8 mouse cellular contexts compared by ENCODE assay signal in the genomic region with DNA sequence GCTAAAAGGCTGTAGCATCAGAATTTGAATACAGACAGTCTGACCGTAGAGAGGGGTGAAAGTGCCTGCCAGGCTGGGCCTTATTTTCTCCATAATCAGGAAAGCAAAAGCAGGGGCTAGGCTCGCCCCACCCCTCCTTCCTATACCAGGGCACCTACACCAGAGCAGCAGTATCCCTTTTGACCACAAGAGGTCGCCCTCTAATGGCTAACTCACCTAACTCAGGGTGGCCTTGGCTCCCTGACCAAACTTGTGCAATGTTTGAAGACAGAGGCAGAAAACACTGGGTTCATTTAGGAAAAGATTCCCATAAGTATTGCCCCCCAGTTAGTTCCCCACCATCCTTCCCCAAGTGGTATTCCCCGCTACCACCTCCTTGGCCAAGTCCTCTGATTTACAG. TPM values are rescaled to one million over a fixed set of nuclear protein-coding genes. Genes with fewer than 3 reads are reported as not detected.
A peak's percentile ranks its signal among the peaks of the same experiment; 100 is the strongest.
DNase-seq lines count a peak whose midpoint lies in the region; ATAC-seq and TF ChIP-seq lines count a peak whose summit lies in the region.
"Had no signal": no experiment of that assay in that cellular context is flagged by ENCODE, and none has a peak within 500 bp of the region (broad histone marks: within the 10 kb centered on the region; RNA-seq: fewer than 3 reads in every experiment).

No protein-coding gene starts in this region.

- 19% methylated on average over 4 of the region's 4 CpGs for WGBS in cerebellum, adult 2 months
- WGBS in limb, embryonic 13.5 days, result 16% methylated on average over 4 of the region's 4 CpGs
- WGBS in midbrain, embryonic 16.5 days, result 17% methylated on average over 4 of the region's 4 CpGs

- H3K9me3 ChIP-seq in limb, embryonic 13.5 days, result no peaks in the 10 kb centered on the region
- no peaks in the 10 kb centered on the region for H3K9me3 ChIP-seq in midbrain, embryonic 16.5 days (replicated peaks; ENCODE audit: control insufficient read depth, low read length, poor library complexity, severe bottlenecking)

- TF ChIP-seq CTCF in cerebellum, adult 2 months (IDR thresholded peaks at IDR 0.05; ENCODE audit: borderline replicate concordance, insufficient read depth, low read depth, low read length), result peak; percentile 93

- no peak overlapping the region for H3K27ac ChIP-seq in cerebellum, adult 2 months (ENCODE audit: insufficient read depth, low read length)
- H3K27ac ChIP-seq in limb, embryonic 13.5 days, result 0 out of 2 replicates have a peak overlapping the region, but pooled peaks have one; percentile 22
- H3K27ac ChIP-seq in midbrain, embryonic 16.5 days (ENCODE audit: low read length), result no peak overlapping the region

- no peak overlapping the region for H3K4me2 ChIP-seq in limb, embryonic 13.5 days (replicated peaks)
- no peak overlapping the region for H3K4me2 ChIP-seq in midbrain, embryonic 16.5 days (ENCODE audit: low read length)

- ATAC-seq in frontal cortex, adult (ENCODE audit: low TSS enrichment), result peak; percentile 72
- ATAC-seq in limb, embryonic 13.5 days (ENCODE audit: low FRiP score, low read depth), result peak; percentile 66
- ATAC-seq in midbrain, embryonic 16.5 days, result 0 out of 2 replicates have a peak, but pooled peaks have one; percentile 55

- H3K27me3 ChIP-seq in cerebellum, adult 2 months (ENCODE audit: control insufficient read depth, insufficient read depth, low read length), result no peaks in the 10 kb centered on the region
- peaks cover 17% of the 10 kb centered on the region for H3K27me3 ChIP-seq in limb, embryonic 13.5 days
- no peaks in the 10 kb centered on the region for H3K27me3 ChIP-seq in midbrain, embryonic 16.5 days (ENCODE audit: control insufficient read depth, insufficient read depth, low read depth, low read length)

- TF ChIP-seq POLR2A in cerebellum, adult 2 months (IDR thresholded peaks at IDR 0.05; ENCODE audit: borderline replicate concordance, insufficient read depth, low read length), result no peak

- H3K4me3 ChIP-seq in cerebellum, adult 2 months (replicated peaks; ENCODE audit: insufficient read depth, low read depth, low read length), result no peak overlapping the region
- no peak overlapping the region for H3K4me3 ChIP-seq in limb, embryonic 13.5 days
- H3K4me3 ChIP-seq in midbrain, embryonic 16.5 days (ENCODE audit: low read depth, low read length), result no peak overlapping the region
- H3K4me3 ChIP-seq: megakaryocyte, embryonic 14.5 days had no signal

- H3K9ac ChIP-seq in limb, embryonic 13.5 days, result no peak overlapping the region
- no peak overlapping the region for H3K9ac ChIP-seq in midbrain, embryonic 16.5 days (ENCODE audit: low read depth, low read length)

- no peaks in the 10 kb centered on the region for H3K36me3 ChIP-seq in limb, embryonic 13.5 days
- H3K36me3 ChIP-seq in midbrain, embryonic 16.5 days (ENCODE audit: control insufficient read depth, insufficient read depth, low read length), result peaks cover 4% of the 10 kb centered on the region; the same call in 1 of the 2 replicates

- DNase-seq in R1 (ENCODE audit: low read depth, low spot score), result peak; percentile 86
- peak; percentile 74 to 81 for DNase-seq in cerebellum, adult 2 months
- DNase-seq in kidney, adult 11 months, result peak; percentile 56
- peak; percentile 55 for DNase-seq in spleen, adult 12 weeks (ENCODE audit: low spot score)

- H3K4me1 ChIP-seq in cerebellum, adult 2 months (ENCODE audit: control insufficient read depth, insufficient read depth, low read length), result no peaks in the 10 kb centered on the region
- peaks cover 14% of the 10 kb centered on the region for H3K4me1 ChIP-seq in limb, embryonic 13.5 days
- no peaks in the 10 kb centered on the region for H3K4me1 ChIP-seq in midbrain, embryonic 16.5 days (ENCODE audit: control insufficient read depth, insufficient read depth, low read length)

RNA-seq across cellular contexts. Expression of gene Rps6kl1, which starts 8.3 kb away (rescaled TPM):
- 35.2 and 36.5 TPM in 2 replicates for polyA plus RNA-seq in cerebellum, adult 2 months (2012; rRNA removed)
- 0.31 and 0.33 TPM in 2 replicates for polyA plus RNA-seq in limb, embryonic 13.5 days (2015; fragmentation: Nextera tagmentation; extraction: Ambion mirVana)
- polyA plus RNA-seq in midbrain, embryonic 16.5 days (2015; fragmentation: Nextera tagmentation; extraction: Ambion mirVana), result 39.3 and 43.3 TPM in 2 replicates

RNA-seq across cellular contexts. Expression of gene Dlst, which starts 32.2 kb away (rescaled TPM):
- polyA plus RNA-seq in cerebellum, adult 2 months (2012; rRNA removed), result 180 and 185 TPM in 2 replicates
- 105 and 110 TPM in 2 replicates for polyA plus RNA-seq in limb, embryonic 13.5 days (2015; fragmentation: Nextera tagmentation; extraction: Ambion mirVana)
- 103 and 104 TPM in 2 replicates for polyA plus RNA-seq in midbrain, embryonic 16.5 days (2015; fragmentation: Nextera tagmentation; extraction: Ambion mirVana)

RNA-seq across cellular contexts. Expression of gene Prox2, which starts 32.2 kb away (rescaled TPM):
- 1.6 and 1.9 TPM in 2 replicates for polyA plus RNA-seq in cerebellum, adult 2 months (2012; rRNA removed)
- 3.6 and 4.1 TPM in 2 replicates for polyA plus RNA-seq in limb, embryonic 13.5 days (2015; fragmentation: Nextera tagmentation; extraction: Ambion mirVana)
- 1.2 and 1.9 TPM in 2 replicates for polyA plus RNA-seq in midbrain, embryonic 16.5 days (2015; fragmentation: Nextera tagmentation; extraction: Ambion mirVana)

RNA-seq across cellular contexts. Expression of gene Pgf, which starts 34.8 kb away (rescaled TPM):
- 5.1 and 6.1 TPM in 2 replicates for polyA plus RNA-seq in cerebellum, adult 2 months (2012; rRNA removed)
- 17.9 and 19.5 TPM in 2 replicates for polyA plus RNA-seq in limb, embryonic 13.5 days (2015; fragmentation: Nextera tagmentation; extraction: Ambion mirVana)
- 8.0 and 9.0 TPM in 2 replicates for polyA plus RNA-seq in midbrain, embryonic 16.5 days (2015; fragmentation: Nextera tagmentation; extraction: Ambion mirVana)

Comparison
In these comparisons a context has a peak if more than half of its experiments do, and no peak if none do; other contexts are left out.
1. RNA of gene Rps6kl1, which starts 8.3 kb away (polyA plus RNA-seq): 39.3 to 43.3 TPM in midbrain, embryonic 16.5 days and 35.2 to 36.5 TPM in cerebellum, adult 2 months; 0.31 to 0.33 TPM in limb, embryonic 13.5 days; every median in the first group is over 10 times any median in the second.
2. Peak in every context shown above with its lines, with median percentiles within 50 percentile points of each other: DNase-seq and ATAC-seq.